34 mouse cellular contexts compared by ENCODE assay signal in genomic region chr6:84807546-84807945, GRCm38 (mm10).
"Had no signal": no experiment of that assay in that cellular context is flagged by ENCODE, and none has a peak within 500 bp of the region (broad histone marks: within the 10 kb centered on the region; RNA-seq: fewer than 3 reads in every experiment).

No protein-coding gene starts in this region.

- H3K27me3 ChIP-seq: heart, embryonic 12.5 days; heart, embryonic 13.5 days; heart, embryonic 15.5 days; hindbrain, embryonic 12.5 days; hindbrain, embryonic 13.5 days; hindbrain, embryonic 15.5 days; intestine, embryonic 15.5 days; kidney, embryonic 15.5 days had no signal

- H3K27ac ChIP-seq: heart, embryonic 10.5 days; heart, embryonic 13.5 days; heart, embryonic 15.5 days; hindbrain, embryonic 10.5 days; hindbrain, embryonic 12.5 days; hindbrain, embryonic 13.5 days; hindbrain, embryonic 14.5 days; hindbrain, embryonic 15.5 days; hindbrain, postnatal 0 days; intestine, embryonic 15.5 days; kidney, embryonic 15.5 days; kidney, postnatal 0 days; layer of hippocampus, adult 2 months had no signal

- H3K36me3 ChIP-seq: heart, embryonic 15.5 days; intestine, embryonic 15.5 days; kidney, embryonic 15.5 days had no signal

- H3K4me3 ChIP-seq: heart, embryonic 10.5 days; heart, embryonic 12.5 days; heart, embryonic 13.5 days; heart, embryonic 15.5 days; hindbrain, embryonic 10.5 days; hindbrain, embryonic 12.5 days; hindbrain, embryonic 13.5 days; hindbrain, embryonic 15.5 days; intestine, embryonic 15.5 days; kidney, embryonic 15.5 days; layer of hippocampus, adult 2 months had no signal

- H3K9ac ChIP-seq: heart, embryonic 12.5 days; heart, embryonic 13.5 days; heart, embryonic 15.5 days; hindbrain, embryonic 12.5 days; hindbrain, embryonic 13.5 days; hindbrain, embryonic 14.5 days; hindbrain, embryonic 15.5 days; intestine, embryonic 15.5 days; kidney, embryonic 15.5 days had no signal

- H3K9me3 ChIP-seq: heart, embryonic 10.5 days; heart, embryonic 12.5 days; heart, embryonic 15.5 days; hindbrain, embryonic 10.5 days; hindbrain, embryonic 12.5 days; hindbrain, embryonic 13.5 days; hindbrain, embryonic 15.5 days; intestine, embryonic 15.5 days; kidney, embryonic 15.5 days had no signal

- H3K4me2 ChIP-seq: heart, embryonic 11.5 days; heart, embryonic 12.5 days; heart, embryonic 13.5 days; heart, embryonic 15.5 days; hindbrain, embryonic 12.5 days; hindbrain, embryonic 13.5 days; hindbrain, embryonic 14.5 days; hindbrain, embryonic 15.5 days; intestine, embryonic 15.5 days; kidney, embryonic 15.5 days had no signal

- ATAC-seq: hindbrain, embryonic 16.5 days; hindbrain, postnatal 0 days; inflammation-experienced regulatory T-cells, adult 6 months; intestine, embryonic 15.5 days; intestine, embryonic 16.5 days; intestine, postnatal 0 days had no signal

- DNase-seq: heart, postnatal 10 days; heart, postnatal 14 days; heart, postnatal 36 days; heart, postnatal 4 days; kidney, adult 11 months; kidney, adult 18-20 months; kidney, adult 2 months; kidney, adult 8-10 months; kidney, adult 9 months; kidney, postnatal 10 days; kidney, postnatal 14 days; kidney, postnatal 25 days; kidney, postnatal 36 days; kidney, postnatal 4 days; layer of hippocampus, postnatal 36 days had no signal

- H3K4me1 ChIP-seq: heart, embryonic 13.5 days; heart, embryonic 15.5 days; hindbrain, embryonic 10.5 days; hindbrain, embryonic 12.5 days; hindbrain, embryonic 15.5 days; intestine, embryonic 15.5 days; kidney, embryonic 15.5 days had no signal
